Mouse (Mus musculus) intestine, embryonic 15.5 days (tissue): Measurements from ENCODE around the gene Slc25a44. TPM values are rescaled to one million over a fixed set of nuclear protein-coding genes. Genes with fewer than 3 reads are reported as not detected.

Source experiments
- ATAC-seq: fragments of 200-750 bp; cut with Nextera tagmentation; 2 replicates; pipeline ENCODE4 v1.8.0; 2017; ENCODE audit warnings: moderate TSS enrichment, moderate library complexity
- H3K27ac ChIP-seq: fragments of 300-500 bp; sonication (generic); 2 replicates; pipeline ENCODE4 v1.5.1; 2015; ENCODE audit warnings: mild to moderate bottlenecking, inconsistent platforms
- H3K27me3 ChIP-seq: fragments of 300-500 bp; sonication (generic); replicated peaks from 2 replicates; pipeline ENCODE4 v1.6.1; 2015; ENCODE audit warnings: inconsistent platforms
- H3K36me3 ChIP-seq: fragments of 300-500 bp; sonication (generic); 2 replicates; pipeline ENCODE4 v1.6.1; 2015; ENCODE audit warnings: inconsistent platforms
- H3K4me1 ChIP-seq: fragments of 300-500 bp; sonication (generic); replicated peaks from 2 replicates; pipeline ENCODE4 v1.6.1; 2015; ENCODE audit warnings: inconsistent platforms
- H3K4me2 ChIP-seq: fragments of 300-500 bp; sonication (generic); replicated peaks from 2 replicates; pipeline ENCODE4 v1.6.1; 2015; ENCODE audit warnings: mild to moderate bottlenecking, inconsistent platforms
- H3K4me3 ChIP-seq: fragments of 300-500 bp; sonication (generic); replicated peaks from 2 replicates; pipeline ENCODE4 v1.5.1; 2015; ENCODE audit warnings: inconsistent platforms
- H3K9ac ChIP-seq: fragments of 300-500 bp; sonication (generic); 2 replicates; pipeline ENCODE4 v1.6.1; 2015; ENCODE audit warnings: inconsistent platforms
- H3K9me3 ChIP-seq: fragments of 300-500 bp; sonication (generic); 2 replicates; pipeline ENCODE4 v1.6.1; 2016; ENCODE audit warnings: inconsistent platforms
- WGBS: fragments of 180-500 bp; shearing (Covaris S2); methylation state at CpG from one replicate; pipeline ENCODE4 v1.1.7; 2015; 5-methylcytosine and 5-hydroxymethylcytosine counted together
- polyA plus RNA-seq: library from polyadenylated mRNA; unstranded; fragments of >200 nt; fragmentation: Nextera tagmentation; extraction: Ambion mirVana; gene quantifications from 2 replicates; pipeline ENCODE4 v1.2.1, GENCODE M21; 2015

Slc25a44 gene
- polyA plus RNA-seq = 17.2 and 17.3 TPM in 2 replicates

DNA sequence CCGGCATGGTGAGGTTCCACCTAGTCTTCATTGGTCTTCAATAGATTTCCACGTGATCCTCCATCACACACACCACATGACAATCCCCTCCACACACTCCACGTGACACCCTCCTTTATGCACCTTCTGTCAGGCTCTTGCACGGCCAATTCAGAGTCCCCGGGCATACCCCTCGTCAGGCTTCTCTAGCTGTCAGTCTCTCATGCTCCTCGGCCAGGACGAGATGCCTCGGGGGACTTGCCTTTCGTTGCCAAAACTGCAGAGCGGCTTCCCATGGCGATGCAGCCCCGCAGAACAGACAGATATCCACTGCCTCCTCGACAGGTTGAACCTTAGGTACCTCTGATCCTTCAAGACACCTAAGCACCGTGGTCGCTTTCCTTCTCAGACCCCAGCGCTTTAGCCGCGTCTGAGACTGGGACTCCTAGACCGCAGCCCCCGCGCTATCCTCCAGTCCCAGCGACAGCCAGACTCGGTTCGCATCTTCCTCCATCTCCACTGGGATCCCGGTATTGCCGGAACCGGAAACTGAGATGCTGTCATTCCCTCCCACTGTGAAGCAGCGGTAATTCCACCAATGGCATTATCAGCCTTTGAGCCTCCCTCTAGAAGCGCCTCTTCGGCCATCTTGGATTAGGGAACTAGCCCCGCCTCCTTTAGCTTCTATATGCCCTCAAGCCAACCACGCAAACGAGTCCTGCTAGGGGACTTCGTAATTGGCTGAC lies at the start of gene Slc25a44:
Gene Slc25a44, minus strand, starts transcription at position 535 of the 725 bp plus-strand sequence.
- no peaks in the 10 kb centered on the region for H3K9me3 ChIP-seq
- no peaks in the 10 kb centered on the region for H3K27me3 ChIP-seq
- peaks cover 27% of the 10 kb centered on the region for H3K4me1 ChIP-seq
- H3K4me2 ChIP-seq = peak within 1 kb of the TSS; percentile 85
- peak within 1 kb of the TSS; percentile 66 for H3K9ac ChIP-seq
- 1% methylated on average over 35 of the region's 35 CpGs for WGBS
- H3K27ac ChIP-seq = 0 out of 2 replicates have a peak within 1 kb of the TSS, but pooled peaks have one; percentile 32
- peak within 1 kb of the TSS; percentile 74 for H3K4me3 ChIP-seq
- peaks cover 15% of the 10 kb centered on the region for H3K36me3 ChIP-seq
- ATAC-seq = peak; percentile 98

DNA sequence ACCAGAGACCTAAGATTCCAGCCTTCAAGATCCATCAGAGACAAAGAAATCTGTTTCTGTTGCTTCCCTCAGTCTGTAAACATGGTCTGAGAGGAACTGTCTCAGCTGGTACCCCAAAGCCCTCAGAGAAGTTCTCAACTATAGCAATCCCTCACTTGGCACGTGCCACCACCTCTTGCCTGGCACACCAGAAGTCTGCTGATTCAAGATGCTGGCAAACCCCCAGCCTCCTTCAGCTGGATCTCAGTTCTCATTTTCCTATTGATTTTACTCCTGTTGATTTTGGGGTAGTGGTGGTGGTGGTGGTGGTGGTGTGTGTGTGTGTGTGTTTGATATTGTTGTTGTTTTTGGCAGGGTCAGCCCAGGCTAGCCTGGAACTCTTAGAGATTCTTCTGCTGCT lies 48.6 kb upstream of the Slc25a44 start:
- Histone ChIP-seq H3K4me3 (no peak overlapping the region), H3K27me3 (no peaks in the 10 kb centered on the region), H3K4me1 (peaks cover 3% of the 10 kb centered on the region; the same call in 1 of the 2 replicates), H3K36me3 (no peaks in the 10 kb centered on the region), H3K4me2 (no peak overlapping the region), H3K9ac (no peak overlapping the region), H3K9me3 (no peaks in the 10 kb centered on the region), H3K27ac (no peak overlapping the region)
- 89% methylated on average over 1 of the region's 1 CpGs for WGBS
- no peak for ATAC-seq

DNA sequence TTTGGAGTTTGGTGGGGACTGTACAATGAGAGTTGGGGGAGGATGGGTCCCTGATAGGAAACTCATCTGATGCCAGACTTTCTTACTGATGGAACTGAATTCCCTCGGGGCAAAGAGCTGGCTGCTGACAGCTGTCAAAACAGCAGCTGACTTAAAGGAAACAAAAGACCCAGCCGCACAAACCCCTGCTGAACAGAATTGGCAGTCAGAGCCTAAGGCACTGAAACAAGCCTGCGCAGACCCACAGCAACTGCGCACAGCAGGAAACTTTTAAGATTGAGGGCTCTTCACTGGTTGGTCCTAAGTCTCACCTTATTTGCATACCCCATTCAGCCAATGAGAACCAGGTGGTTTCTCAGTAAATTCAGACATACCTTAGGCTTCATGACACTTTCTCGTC lies 48.1 kb upstream of the Slc25a44 start:
- H3K27ac ChIP-seq = no peak overlapping the region
- H3K9ac ChIP-seq = no peak overlapping the region
- no peaks in the 10 kb centered on the region for H3K9me3 ChIP-seq
- no peaks in the 10 kb centered on the region for H3K36me3 ChIP-seq
- peaks cover 3% of the 10 kb centered on the region; the same call in 1 of the 2 replicates for H3K4me1 ChIP-seq
- H3K27me3 ChIP-seq = no peaks in the 10 kb centered on the region
- no peak overlapping the region for H3K4me3 ChIP-seq
- ATAC-seq = no peak
- H3K4me2 ChIP-seq = no peak overlapping the region
- WGBS = 45% methylated on average over 5 of the region's 5 CpGs

DNA sequence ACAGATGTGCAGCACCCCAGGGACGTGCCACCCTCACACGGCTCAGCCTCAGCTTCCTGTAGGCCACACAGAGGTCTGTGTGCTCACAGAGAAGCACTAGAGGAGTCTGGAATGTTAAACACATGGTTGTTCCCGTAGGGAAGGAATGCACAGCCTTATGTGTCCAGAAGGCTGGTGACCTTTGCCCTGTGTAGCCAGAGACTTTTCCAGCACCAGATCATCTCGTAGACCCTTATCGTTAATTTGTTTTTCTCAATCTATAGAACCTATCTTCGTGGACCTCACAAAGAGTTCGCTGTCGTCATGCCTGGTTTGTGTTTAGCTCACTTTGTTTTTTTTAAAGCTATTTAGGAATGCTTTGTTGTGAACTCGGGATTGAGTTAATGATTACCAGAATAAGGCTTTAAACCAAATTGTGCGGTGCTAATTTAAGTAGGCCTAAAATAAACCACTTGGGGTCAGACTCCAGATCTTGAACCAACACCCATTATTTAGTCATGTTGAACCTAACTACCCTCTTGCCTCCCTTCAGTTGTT lies 46.1 kb upstream of the Slc25a44 start:
- H3K36me3 ChIP-seq = no peaks in the 10 kb centered on the region
- H3K4me3 ChIP-seq = no peak overlapping the region
- no peak overlapping the region for H3K4me2 ChIP-seq
- no peaks in the 10 kb centered on the region for H3K9me3 ChIP-seq
- peak; percentile 81 for ATAC-seq
- WGBS = 26% methylated on average over 10 of the region's 10 CpGs
- H3K27me3 ChIP-seq = no peaks in the 10 kb centered on the region
- H3K9ac ChIP-seq = no peak overlapping the region
- H3K27ac ChIP-seq = no peak overlapping the region
- peaks cover 5% of the 10 kb centered on the region; the same call in 1 of the 2 replicates for H3K4me1 ChIP-seq

DNA sequence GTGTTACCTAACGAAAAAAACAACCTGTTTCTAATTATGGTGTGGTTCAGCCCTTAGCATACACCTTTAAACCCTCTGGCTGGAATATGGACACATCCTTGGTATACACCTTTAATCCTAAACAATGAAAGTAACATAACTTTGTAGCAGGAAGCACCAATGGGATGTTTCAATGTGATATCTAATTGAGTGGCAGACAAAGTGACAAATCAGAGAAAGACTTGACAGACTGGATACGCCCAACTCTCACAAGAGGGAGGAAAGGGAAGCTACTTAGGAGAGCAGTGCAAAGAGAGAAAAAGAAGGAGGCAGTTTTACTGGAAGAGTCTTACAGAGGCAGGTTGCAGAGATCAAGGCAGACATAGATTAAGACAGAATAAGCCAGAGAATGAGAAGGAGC lies 44.5 kb upstream of the Slc25a44 start:
- no peak overlapping the region for H3K4me2 ChIP-seq
- H3K9me3 ChIP-seq = no peaks in the 10 kb centered on the region
- H3K9ac ChIP-seq = no peak overlapping the region
- H3K27me3 ChIP-seq = no peaks in the 10 kb centered on the region
- no peak for ATAC-seq
- H3K4me3 ChIP-seq = no peak overlapping the region
- H3K4me1 ChIP-seq = peaks cover 5% of the 10 kb centered on the region; the same call in 1 of the 2 replicates
- no peaks in the 10 kb centered on the region for H3K36me3 ChIP-seq
- 84% methylated on average over 2 of the region's 2 CpGs for WGBS
- no peak overlapping the region for H3K27ac ChIP-seq

DNA sequence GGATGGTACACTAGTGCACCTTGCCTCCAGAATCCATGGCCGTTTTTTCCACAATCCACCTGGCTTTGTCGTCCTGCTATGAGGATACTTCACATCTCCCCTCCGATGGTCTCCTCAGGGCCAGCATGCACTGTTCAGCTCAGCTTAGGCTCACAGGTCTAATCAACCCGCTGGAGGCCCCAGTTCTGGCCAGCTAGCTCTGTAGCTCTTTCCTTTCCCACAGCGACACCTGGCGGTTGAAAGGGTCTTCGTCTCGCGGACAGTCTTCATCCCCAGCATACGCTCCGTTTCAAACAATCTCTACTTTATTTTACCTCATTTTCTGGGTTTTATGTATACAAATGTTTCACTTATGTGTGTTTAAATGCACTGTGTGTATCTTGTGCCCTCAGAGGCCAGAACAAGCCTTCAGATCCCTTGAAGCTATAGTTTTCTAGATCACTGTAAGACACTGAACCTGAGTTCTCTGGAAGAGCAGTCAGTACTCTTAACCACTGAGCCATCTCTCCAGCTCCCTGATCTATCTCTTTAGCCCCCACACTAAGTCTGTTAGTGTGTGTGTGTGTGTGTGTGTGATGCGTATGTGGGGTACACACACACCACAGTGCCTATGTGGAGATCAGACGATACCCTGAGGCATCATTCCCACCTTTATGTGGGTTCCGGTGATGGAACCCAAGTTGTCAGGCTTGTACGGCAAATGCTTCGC lies 42.3 kb upstream of the Slc25a44 start:
- H3K9ac ChIP-seq = no peak overlapping the region
- H3K4me2 ChIP-seq = no peak overlapping the region
- no peaks in the 10 kb centered on the region for H3K27me3 ChIP-seq
- 27% methylated on average over 16 of the region's 16 CpGs for WGBS
- H3K9me3 ChIP-seq = no peaks in the 10 kb centered on the region
- H3K4me1 ChIP-seq = peaks cover 5% of the 10 kb centered on the region; the same call in 1 of the 2 replicates
- no peaks in the 10 kb centered on the region for H3K36me3 ChIP-seq
- H3K27ac ChIP-seq = no peak overlapping the region
- no peak overlapping the region for H3K4me3 ChIP-seq
- ATAC-seq = peak; percentile 76

DNA sequence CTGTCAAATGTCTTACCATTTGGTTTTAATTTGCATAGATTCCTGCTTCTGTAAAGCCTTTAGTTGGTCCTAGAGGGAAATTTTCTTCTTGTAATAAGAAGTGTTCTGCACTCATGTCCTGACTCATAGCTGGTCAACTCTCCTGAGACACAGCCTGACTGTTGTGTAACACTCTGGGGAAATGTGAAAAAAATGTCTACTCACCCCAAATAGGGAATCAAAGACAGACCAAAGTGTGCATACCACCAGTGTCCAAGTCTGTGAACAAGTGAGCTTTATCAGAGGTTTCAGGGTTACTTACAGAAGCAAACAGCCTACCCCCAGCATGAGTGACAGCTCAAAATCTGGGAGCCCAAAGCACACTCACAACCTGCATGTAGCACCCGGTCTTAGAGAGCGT lies 40.2 kb upstream of the Slc25a44 start:
- Histone ChIP-seq H3K9me3 (no peaks in the 10 kb centered on the region), H3K4me3 (no peak overlapping the region), H3K27ac (no peak overlapping the region), H3K9ac (no peak overlapping the region), H3K4me1 (0 out of 2 replicates have a peak, but pooled peaks cover 2% of the 10 kb centered on the region), H3K4me2 (no peak overlapping the region), H3K36me3 (no peaks in the 10 kb centered on the region), H3K27me3 (no peaks in the 10 kb centered on the region)
- 65% methylated on average over 2 of the region's 2 CpGs for WGBS
- no peak for ATAC-seq

DNA sequence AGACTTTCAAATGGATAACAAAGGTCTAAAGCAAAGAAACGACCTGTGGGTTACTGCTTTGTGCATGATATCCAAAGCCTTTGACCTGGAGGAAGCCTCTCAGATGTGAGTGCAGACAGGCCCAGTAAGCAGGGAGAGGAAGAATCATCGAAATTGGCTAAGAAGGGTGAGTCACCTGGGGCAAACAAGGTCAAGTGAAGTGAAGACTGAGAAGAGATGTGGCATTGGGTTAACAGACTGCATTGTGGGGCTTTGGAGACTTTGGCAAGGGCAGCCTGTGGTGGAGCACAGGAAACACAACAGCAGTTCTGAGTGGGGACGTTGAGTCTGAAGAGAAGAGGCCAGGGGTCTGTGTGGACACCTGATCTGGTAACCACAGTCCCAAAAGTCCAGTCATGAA lies 39.5 kb upstream of the Slc25a44 start:
- Histone ChIP-seq H3K27me3 (no peaks in the 10 kb centered on the region), H3K36me3 (no peaks in the 10 kb centered on the region), H3K4me3 (no peak overlapping the region), H3K27ac (no peak overlapping the region), H3K4me1 (0 out of 2 replicates have a peak, but pooled peaks cover 2% of the 10 kb centered on the region), H3K9me3 (no peaks in the 10 kb centered on the region), H3K4me2 (no peak overlapping the region), H3K9ac (no peak overlapping the region)
- no peak for ATAC-seq
- 44% methylated on average over 3 of the region's 3 CpGs for WGBS

DNA sequence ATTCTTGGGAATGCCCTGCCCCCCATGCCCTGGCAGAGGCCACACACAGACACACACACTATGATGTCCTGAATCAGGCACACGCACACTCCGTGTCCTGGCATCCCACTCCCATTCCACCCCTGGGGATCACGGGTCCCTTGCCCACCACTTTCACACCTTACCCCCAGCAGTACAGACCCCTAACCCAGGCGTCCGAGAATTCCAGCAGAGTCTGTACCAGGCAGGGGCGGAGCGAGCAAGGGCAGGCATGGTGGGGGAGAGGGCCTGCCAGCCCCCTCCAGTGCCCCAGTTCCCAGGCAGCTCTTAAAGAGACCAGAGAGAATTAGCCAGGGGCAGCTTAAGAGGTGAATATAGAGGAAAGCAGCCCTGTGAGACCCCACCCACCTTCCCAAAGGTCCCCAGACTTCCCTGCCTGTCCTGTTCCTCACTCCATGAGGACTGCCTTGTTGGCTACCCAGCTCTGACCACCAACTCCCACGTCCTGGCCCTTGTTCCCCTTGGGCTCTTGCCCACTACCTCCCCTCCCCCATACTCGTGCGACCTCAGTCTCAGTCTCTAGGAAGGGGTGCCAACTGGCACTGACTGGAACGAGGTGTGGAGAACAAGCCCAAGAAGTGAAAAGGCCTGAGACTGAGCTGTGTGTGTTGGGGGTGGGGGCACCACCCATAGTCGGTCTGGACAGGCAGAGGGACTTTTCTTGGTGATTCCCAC lies 36.2 kb upstream of the Slc25a44 start, which contains the start of gene Sema4a:
Gene Sema4a, minus strand, starts transcription at position 200 of the 714 bp plus-strand sequence.
- H3K9me3 ChIP-seq = no peaks in the 10 kb centered on the region
- no peak within 1 kb of the TSS for H3K27ac ChIP-seq
- H3K4me1 ChIP-seq = peaks cover 20% of the 10 kb centered on the region; the same call in 1 of the 2 replicates
- no peak for ATAC-seq
- WGBS = 50% methylated on average over 12 of the region's 12 CpGs
- no peaks in the 10 kb centered on the region for H3K36me3 ChIP-seq
- H3K27me3 ChIP-seq = 0 out of 2 replicates have a peak, but pooled peaks cover 4% of the 10 kb centered on the region
- no peak within 1 kb of the TSS for H3K4me2 ChIP-seq
- no peak within 1 kb of the TSS for H3K4me3 ChIP-seq
- no peak within 1 kb of the TSS for H3K9ac ChIP-seq

DNA sequence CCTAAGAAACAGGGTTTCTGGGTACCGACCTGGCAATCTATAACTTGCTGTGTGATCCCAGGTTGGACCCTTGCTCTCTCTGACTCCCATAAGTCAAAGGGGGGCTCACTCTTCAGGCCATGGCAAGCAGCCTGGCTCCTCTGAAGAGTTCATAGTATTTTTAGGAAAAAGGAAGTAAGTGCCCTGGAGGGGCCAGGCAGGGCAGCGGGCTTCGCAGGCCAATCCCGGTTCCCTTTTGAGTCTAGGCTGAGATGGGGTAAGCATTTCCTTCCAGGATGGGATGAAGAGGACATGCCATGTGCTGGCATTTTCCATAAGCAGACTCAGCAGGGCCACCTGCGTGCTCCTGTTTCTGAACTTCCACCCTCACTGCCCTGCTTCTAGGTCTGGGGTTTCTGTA lies 35.1 kb upstream of the Slc25a44 start:
- H3K9me3 ChIP-seq = no peaks in the 10 kb centered on the region
- H3K36me3 ChIP-seq = no peaks in the 10 kb centered on the region
- H3K4me2 ChIP-seq = no peak overlapping the region
- ATAC-seq = no peak
- no peak overlapping the region for H3K4me3 ChIP-seq
- no peak overlapping the region for H3K27ac ChIP-seq
- 0 out of 2 replicates have a peak, but pooled peaks cover 4% of the 10 kb centered on the region for H3K27me3 ChIP-seq
- peaks cover 26% of the 10 kb centered on the region; the same call in 1 of the 2 replicates for H3K4me1 ChIP-seq
- 77% methylated on average over 5 of the region's 5 CpGs for WGBS
- no peak overlapping the region for H3K9ac ChIP-seq

DNA sequence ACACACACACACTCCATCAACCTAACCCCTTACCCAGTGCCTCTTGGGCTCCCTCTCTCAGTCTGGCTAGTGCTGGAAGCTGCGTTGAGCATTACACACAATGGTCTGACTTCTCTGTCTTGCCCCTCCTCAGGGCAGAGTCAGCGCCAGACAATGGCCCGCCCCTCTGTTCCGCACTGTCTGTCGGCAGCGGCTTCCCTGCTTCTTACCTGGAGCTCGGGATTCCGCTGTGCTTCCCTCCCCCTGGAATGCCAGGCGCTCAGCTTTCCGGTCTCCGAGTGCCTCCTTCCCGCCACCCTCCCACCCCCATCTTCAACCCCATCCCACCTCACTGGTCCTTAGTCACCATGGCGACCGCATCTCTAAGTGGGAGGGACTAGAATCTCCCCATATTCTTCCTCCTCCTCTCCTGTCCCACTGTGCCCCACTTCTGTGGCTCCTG lies 33.9 kb upstream of the Slc25a44 start:
- no peak for ATAC-seq
- Histone ChIP-seq H3K9me3 (no peaks in the 10 kb centered on the region), H3K4me3 (no peak overlapping the region), H3K4me1 (peaks cover 30% of the 10 kb centered on the region; the same call in 1 of the 2 replicates), H3K27me3 (0 out of 2 replicates have a peak, but pooled peaks cover 4% of the 10 kb centered on the region), H3K9ac (no peak overlapping the region), H3K36me3 (no peaks in the 10 kb centered on the region), H3K27ac (no peak overlapping the region), H3K4me2 (peak overlapping the region; percentile 35)
- 3% methylated on average over 14 of the region's 14 CpGs for WGBS
